Mouse (Mus musculus): ENCODE measurements around the gene Lca5l.

The Lca5l gene

GRCm38 (mm10) chr16:96191531-96192506 lies at the start of gene Lca5l:
Lca5l (minus strand) TSS chr16:96192271.
- DNase-seq (ENCODE audit: low read depth, low spot score), result peak; percentile 99

- no peak for DNase-seq (ENCODE audit: low read depth, low spot score)
These were observed 43.4 kb upstream of the Lca5l start, which contains the start of gene B3galt5 for GRCm38 (mm10) chr16:96235366-96235970. B3galt5 (plus strand) TSS chr16:96235801.

GRCm38 (mm10) chr16:96233996-96234395 lies 41.9 kb upstream of the Lca5l start:
- no peak for DNase-seq (ENCODE audit: low read depth, low spot score)

- no peak for DNase-seq (ENCODE audit: low read depth, low spot score)
These were observed 39.9 kb upstream of the Lca5l start for GRCm38 (mm10) chr16:96231974-96232373.

- DNase-seq (ENCODE audit: low read depth, low spot score), result no peak
These were observed 39.2 kb upstream of the Lca5l start for GRCm38 (mm10) chr16:96231251-96231650.

GRCm38 (mm10) chr16:96230411-96230810 lies 38.3 kb upstream of the Lca5l start:
- DNase-seq (ENCODE audit: low read depth, low spot score), result peak; percentile 68

GRCm38 (mm10) chr16:96229044-96229555 lies 37.0 kb upstream of the Lca5l start:
- no peak for DNase-seq (ENCODE audit: low read depth, low spot score)

GRCm38 (mm10) chr16:96228438-96228837 lies 36.4 kb upstream of the Lca5l start:
- DNase-seq (ENCODE audit: low read depth, low spot score), result no peak

GRCm38 (mm10) chr16:96222452-96222851 lies 30.4 kb upstream of the Lca5l start:
- DNase-seq (ENCODE audit: low read depth, low spot score), result no peak

GRCm38 (mm10) chr16:96221959-96222358 lies 29.9 kb upstream of the Lca5l start:
- DNase-seq (ENCODE audit: low read depth, low spot score), result no peak

GRCm38 (mm10) chr16:96221491-96221890 lies 29.4 kb upstream of the Lca5l start:
- peak; percentile 93 for DNase-seq (ENCODE audit: low read depth, low spot score)

GRCm38 (mm10) chr16:96213027-96213426 lies 21.0 kb upstream of the Lca5l start:
- no peak for DNase-seq (ENCODE audit: low read depth, low spot score)

- DNase-seq (ENCODE audit: low read depth, low spot score), result no peak
These were observed 18.8 kb upstream of the Lca5l start for GRCm38 (mm10) chr16:96210856-96211255.

GRCm38 (mm10) chr16:96209789-96210188 lies 17.7 kb upstream of the Lca5l start:
- peak; percentile 37 for DNase-seq (ENCODE audit: low read depth, low spot score)

GRCm38 (mm10) chr16:96201485-96202232 lies 9.6 kb upstream of the Lca5l start:
- DNase-seq (ENCODE audit: low read depth, low spot score), result peak; percentile 73

- no peak for DNase-seq (ENCODE audit: low read depth, low spot score)
These were observed 8.6 kb upstream of the Lca5l start for GRCm38 (mm10) chr16:96200702-96201028.

- DNase-seq (ENCODE audit: low read depth, low spot score), result peak; percentile 96
These were observed 8.0 kb upstream of the Lca5l start, which contains the start of gene Sh3bgr for GRCm38 (mm10) chr16:96199913-96200701. Sh3bgr (plus strand) TSS chr16:96200450.

GRCm38 (mm10) chr16:96187619-96188018 lies 4.5 kb downstream of the Lca5l start:
- no peak for DNase-seq (ENCODE audit: low read depth, low spot score)

GRCm38 (mm10) chr16:96179156-96179555 lies 12.9 kb downstream of the Lca5l start:
- no peak for DNase-seq (ENCODE audit: low read depth, low spot score)

GRCm38 (mm10) chr16:96175399-96175798 lies 16.7 kb downstream of the Lca5l start:
- no peak for DNase-seq (ENCODE audit: low read depth, low spot score)

GRCm38 (mm10) chr16:96173648-96174047 lies 18.4 kb downstream of the Lca5l start:
- no peak for DNase-seq (ENCODE audit: low read depth, low spot score)

Data from skeletal muscle tissue, adult 2 months (tissue).